Mouse (Mus musculus) liver, postnatal 0 days (tissue): Measurements from ENCODE around the gene Zbtb20.

Experiments used
- CTCF ChIP-seq: sonication (generic); IDR thresholded peaks from 2 replicates; pipeline ENCODE4 v1.5.1; 2016; ENCODE audit warnings: antibody characterized with exemption, low read depth
- EP300 ChIP-seq: IDR thresholded peaks from 2 replicates; pipeline ENCODE4 v1.6.1; 2016; ENCODE audit warnings: antibody characterized with exemption, low read depth, mild to moderate bottlenecking

- TF ChIP-seq CTCF, result no peak
- no peak for TF ChIP-seq EP300
Measured at GRCm38 (mm10) chr16:43286319-43286718, 410.6 kb downstream of the Zbtb20 start.
